Mouse (Mus musculus) brain, adult 2 months (tissue): ENCODE measurements around the gene Scpep1.

Experiments used
- DNase-seq: peaks from one replicate; pipeline ENCODE4 v3.0.0; 2011; ENCODE audit warnings: low read depth, low spot score

Scpep1 gene

DNA sequence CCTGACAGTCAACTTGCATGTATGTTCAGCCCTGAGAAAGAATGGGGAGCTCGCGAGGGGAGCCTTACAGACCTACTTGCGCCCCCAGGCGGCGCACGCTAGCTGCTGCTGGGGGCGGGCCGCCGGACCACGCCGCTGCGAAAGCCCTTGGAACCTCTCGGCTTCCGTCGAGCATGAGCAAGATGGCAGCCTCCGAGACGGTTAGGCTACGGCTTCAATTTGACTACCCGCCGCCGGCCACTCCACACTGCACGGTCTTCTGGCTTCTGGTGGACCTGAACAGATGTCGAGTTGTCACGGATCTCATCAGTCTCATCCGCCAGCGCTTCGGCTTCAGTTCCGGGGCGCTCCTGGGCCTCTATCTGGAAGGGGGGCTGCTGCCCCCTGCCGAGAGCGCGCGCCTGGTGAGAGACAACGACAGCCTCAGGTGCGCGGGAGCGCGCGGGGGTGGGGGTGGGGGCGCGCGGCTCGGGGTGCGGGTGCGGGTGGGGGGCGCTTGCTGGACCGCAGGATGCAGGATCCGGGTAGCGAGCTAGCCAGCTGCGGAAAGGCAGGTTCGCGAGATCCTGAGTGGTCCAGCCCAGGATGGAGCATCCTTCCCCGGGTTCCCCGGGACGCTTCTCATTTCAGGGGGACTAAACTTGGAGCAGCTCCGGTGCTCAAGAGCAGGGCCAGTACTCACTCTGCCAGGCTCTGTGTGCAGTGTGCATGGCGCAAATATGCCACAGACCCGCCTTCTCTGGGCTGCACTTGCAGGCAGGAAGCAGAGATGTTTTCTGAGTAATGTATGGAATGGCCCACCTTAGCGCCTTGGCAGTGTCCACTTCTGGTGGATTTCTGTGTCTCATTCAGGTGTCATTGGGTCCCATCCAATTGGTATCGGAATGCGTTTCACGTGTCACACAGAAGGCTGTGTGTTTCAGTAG lies 18.8 kb upstream of the Scpep1 start:
- peak; percentile 98 for DNase-seq

DNA sequence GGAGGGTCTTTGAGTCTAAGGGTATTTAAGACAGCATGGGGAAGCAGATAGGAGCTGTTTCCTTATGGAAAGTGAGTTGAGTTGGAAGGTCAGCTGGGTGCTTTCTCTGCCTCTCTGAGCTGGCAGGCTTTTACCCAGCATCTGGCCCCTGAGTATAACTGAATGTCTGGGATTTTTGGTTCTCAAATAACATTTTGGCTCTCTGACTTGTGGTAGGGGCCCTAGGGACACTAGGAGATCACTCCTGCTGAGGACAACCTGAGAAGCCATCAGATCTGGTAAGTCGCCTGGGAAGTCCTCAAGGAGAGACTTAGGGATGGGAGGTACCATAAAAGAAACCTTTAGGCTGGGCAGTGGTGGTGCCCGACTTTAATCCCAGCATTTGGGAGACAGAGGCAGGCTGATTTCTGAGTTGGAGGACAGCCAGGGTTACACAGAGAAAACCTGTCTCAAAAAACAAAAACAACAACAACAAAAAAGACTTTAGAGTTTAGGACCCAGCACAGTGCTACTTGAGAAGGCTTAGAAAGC lies 15.0 kb upstream of the Scpep1 start, which contains the start of gene Coil:
Gene Coil (plus strand): TSS at position 51 of the 531 bp plus-strand sequence.
- no peak for DNase-seq

DNA sequence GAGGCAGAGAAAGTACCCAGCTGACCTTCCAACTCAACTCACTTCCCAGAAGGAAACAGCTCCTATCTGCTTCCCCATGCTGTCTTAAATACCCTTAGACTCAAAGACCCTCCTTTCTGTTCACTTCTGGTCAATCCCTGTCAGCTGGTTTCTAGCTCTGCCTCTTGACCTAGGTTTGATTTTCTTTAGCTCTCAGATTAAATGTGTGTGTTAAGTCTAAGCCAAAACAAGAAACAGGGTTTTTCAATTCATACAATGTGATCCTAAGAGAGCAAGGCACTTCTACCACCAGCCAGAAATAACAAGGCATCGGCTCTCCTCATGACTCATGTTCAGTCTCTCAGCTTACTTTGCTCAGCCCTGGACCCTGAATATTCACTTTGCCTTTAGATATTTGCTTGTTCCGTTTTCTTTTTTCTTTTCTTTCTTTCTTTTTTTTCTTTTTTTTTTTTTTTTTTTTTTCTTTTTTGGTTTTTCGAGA lies 11.7 kb upstream of the Scpep1 start, which contains the start of gene Elobl:
Gene Elobl (minus strand): TSS at position 51 of the 481 bp plus-strand sequence.
- no peak for DNase-seq

DNA sequence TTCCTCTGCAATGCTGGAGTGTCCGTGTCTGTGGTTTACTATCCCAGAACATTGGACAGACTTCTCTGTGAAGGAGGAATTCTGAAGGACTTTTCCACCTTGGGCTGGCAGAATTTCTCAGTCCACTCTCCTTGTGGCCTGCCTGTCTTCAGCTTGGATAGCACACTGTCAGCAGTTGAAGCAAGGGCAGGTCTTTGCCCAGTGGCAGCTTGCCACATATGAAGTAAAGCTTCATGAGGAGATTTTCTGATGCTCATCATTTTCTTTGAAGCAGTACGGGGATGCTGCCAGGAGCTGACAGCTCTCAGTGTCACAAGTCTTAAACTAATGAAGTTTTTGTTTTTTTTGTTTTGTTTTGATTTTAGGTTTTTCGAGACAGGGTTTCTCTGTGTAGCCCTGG lies 3.6 kb upstream of the Scpep1 start:
- no peak for DNase-seq

DNA sequence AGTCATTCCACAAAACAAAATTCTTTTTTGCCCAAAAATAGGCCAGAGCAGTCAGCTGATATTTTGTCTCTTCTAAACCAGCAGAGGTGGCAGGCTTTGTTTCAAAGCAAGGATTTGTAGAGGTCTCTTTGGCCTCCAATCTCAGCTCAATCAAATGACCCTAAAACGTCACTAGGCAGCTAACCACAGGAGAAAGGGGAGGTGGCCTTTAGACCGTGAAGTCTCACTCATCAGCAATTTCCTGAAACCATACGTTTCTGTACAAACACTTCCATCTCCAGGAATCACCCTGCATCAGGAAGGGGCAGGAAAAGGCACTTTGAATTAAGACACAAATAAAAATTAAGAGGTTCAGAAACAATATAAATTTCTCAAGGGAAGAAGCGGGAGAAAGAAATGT lies 462 bp downstream of the Scpep1 start:
- peak; percentile 62 for DNase-seq

DNA sequence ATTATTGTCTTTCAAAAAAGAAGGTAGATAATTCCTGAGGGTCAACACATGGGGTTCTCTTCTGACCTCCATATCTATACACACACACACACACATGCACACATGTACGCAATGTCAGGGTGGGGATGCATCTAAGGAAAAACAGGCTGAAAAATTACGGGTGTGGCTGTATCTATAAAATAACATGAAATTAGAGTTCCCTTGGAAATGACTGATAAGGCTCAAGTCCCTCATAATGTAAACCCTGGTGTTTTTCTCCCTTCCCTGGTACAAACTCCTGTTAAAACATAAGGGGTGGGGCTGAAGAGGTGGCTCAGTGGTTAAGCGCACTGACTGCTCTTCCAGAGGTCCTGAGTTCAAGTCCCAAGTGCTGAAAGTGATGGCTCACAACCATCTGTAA lies 1.7 kb downstream of the Scpep1 start:
- no peak for DNase-seq

DNA sequence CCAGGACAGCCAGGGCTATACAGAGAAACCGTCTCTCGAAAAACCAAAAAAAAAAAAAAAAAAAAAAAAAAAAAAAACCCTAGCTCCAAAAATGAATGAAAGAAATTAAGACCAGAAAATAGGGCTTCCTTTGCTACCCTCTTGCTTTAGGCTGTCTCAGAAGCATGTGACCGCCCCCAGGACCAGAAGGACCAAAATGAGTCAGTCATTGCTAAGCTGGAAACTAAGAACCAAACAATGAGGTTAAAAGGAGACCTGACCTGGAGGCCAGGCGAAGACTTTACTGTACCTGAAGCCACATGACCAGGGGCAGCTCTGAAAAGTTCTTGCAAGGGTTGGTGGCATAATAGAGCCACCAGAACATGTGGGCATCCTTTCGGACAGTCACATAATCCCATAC lies 3.1 kb downstream of the Scpep1 start:
- no peak for DNase-seq

DNA sequence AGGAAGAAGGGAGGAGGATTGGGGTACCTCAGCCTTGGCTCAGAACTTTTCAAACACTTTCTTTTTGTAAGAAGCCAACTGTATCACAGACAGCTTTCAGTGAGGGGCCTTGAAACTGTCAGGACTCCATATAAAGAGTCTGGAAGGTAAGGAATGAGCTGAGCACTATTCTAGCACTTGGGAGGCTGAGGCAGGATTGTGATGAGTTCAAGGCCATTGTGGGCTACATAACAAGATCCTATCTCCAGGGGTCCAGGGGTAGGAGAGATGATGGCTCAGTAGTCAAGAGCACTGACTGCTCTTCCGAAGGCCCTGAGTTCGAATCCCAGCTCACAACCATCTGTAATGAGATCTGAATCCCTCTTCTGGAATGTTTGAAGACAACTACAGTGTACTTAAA lies 3.7 kb downstream of the Scpep1 start:
- DNase-seq = no peak

DNA sequence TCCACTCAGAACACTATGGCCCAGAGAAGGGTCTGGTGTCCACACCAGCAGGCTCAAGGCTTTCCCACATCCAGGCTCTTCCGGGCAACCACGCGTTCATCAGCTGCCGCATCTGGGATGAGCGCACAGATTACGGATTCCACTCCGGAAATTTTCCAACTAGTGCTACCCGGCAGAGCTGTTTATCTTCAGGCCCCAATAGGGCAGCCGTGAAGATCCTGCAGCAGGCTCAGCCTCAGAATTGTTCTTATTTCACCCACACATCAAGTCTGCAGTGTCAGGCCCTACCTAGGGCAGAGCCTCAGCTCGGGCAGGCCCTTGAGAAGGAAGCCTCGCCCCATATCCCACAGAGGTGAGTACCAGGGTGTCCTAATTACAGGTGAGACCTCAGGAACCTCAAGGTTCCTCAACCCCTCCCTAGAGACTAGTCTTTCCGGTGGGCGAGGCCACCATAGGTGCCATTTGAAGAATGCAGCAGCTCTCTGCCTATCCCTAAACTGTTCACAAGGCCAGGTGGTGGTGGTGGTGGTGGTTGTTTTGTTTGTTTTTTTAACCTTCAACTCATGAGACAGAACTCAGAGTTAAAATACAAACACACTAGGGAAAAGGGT lies 4.5 kb downstream of the Scpep1 start:
- no peak for DNase-seq

DNA sequence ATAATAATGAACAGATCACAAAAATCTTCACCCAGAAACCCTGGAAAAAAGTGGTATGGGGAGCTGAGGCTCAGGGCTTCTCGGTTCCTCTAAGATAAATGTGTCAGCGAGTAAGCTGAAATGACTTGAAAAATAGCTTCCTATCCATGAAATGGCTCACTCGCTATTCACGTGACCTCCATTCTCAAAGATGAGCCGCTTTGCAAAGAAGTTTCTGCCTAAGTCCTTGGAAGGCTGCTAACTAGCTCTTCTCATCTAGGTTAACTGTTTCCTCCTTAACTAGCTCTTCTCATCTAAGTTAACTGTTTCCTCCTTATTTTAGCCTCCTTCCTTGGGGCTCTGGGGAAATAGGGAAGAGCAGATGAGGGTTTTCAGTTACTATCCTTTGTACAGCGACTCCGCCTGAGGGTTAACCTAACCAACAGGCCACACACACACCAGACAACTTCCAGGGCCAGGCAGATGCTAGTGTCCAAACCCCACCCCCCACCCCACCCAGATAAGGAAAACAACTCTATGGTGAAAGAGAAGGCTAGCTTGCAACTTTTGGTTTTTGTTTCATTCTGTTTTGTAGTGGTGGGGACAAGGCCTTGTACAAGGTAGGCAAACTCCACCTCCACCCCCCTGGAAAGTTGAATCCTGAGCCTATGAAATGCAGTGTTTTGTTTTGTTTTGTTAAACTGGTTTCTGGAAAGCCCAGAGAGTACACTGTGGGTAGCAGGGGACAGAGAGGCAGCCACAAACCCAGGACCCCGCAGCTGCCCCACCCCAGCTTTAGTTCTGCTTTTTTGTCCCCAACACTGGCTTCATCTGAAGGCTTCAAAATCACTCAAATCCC lies 5.2 kb downstream of the Scpep1 start:
- DNase-seq = no peak

DNA sequence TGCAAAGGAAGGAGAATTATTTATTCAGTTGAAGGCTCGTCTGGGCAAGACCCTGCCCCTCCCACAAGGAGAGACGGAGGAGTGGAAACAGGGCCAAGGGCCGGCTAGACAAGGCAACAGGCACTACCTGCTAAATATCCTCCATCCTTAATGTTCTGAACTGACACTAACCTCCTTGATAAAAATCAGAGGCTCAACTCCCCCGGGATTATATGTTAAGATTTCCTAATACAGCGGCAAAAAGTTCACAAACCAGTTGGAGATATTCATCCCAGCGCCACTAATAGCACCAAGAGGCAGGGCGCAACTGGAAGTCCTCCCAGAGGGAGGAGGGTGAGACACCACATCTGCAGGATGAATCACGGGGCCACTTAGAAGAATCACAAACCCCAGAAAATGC lies 6.4 kb downstream of the Scpep1 start:
- no peak for DNase-seq

DNA sequence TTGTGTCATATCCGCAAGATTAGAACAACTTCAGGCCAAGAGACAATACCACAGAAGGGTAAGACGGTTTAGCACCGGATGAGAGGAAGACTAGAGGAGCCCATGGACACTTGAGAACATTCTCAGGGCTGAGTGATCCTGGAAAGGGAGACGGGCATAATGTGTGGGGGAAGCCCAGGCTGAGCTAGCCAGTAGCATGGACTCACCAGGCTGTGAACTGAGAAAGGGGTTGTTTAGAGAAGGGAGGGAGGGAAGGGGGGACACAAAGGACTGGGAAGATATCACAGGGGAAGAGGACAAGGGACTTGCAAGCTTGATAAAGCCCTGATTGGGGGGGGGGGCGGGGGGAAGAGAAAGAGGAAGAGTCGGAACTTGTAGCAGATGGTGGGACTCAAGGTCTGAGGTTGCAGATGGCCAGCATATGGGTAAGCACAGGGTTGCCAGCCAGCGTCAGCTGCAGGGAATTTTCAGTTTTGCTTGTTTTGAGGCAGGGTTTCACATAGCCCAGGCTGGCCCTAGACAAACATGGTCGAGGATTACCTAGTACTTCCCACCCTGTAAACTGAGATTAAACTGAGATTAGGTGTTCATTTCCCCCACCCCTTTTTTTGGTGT lies 9.2 kb downstream of the Scpep1 start:
- DNase-seq = peak; percentile 84

DNA sequence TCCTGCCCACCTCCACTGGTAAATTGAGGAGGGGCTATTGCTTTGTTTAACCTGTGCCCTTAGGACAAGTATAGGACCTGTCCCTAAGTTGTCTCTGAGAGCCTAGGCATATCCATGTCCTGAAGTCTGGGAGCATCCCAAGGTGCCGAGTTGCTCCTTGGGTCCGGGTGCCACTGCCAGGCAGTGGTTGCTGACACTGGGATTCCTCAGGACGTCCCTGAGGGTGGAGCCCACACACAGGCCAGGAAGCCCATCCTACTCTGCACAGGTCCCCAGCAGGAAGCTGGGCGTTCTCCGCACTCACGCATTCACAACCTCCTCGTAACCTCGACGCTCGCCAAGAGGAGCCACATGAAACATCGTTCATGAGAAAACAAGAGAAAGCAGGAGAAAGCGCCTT lies 13.8 kb downstream of the Scpep1 start:
- no peak for DNase-seq

DNA sequence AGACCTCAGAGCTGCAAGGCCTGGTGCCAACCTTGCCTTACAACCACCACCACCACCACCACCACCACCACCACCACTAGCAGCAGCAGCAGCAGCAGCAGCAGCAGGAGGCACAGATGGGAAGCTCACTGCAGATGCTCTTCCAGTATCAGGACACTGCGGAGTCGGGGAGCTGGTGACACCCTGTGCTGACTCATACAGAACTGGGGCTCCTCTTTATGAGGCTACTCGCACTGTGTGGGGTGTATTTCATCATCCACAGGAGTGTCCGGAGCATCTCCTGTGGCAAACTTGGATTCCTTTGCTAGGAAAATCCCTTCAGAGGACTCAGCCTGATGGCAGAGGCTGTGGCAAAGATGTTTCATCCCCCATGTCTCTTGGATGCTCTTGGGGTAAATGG lies 15.6 kb downstream of the Scpep1 start:
- peak; percentile 84 for DNase-seq

DNA sequence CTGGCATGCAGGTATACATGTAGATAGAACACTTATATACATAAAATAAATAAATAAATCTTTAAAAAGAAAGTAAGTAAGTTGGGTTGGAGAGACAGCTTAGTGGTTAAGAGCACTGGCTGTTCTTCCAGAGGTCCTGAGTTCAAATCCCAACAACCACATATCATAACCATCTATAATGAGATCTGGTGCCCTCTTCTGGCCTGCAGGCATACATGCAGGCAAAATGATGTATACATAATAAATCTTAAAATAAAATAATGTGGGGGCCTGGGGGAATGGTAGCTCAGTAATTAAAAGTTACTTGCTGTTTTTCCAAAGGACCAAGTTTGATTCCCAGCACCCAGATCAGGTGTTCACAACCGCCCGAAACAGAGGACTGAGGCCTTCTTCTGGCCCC lies 16.5 kb downstream of the Scpep1 start:
- DNase-seq = no peak

DNA sequence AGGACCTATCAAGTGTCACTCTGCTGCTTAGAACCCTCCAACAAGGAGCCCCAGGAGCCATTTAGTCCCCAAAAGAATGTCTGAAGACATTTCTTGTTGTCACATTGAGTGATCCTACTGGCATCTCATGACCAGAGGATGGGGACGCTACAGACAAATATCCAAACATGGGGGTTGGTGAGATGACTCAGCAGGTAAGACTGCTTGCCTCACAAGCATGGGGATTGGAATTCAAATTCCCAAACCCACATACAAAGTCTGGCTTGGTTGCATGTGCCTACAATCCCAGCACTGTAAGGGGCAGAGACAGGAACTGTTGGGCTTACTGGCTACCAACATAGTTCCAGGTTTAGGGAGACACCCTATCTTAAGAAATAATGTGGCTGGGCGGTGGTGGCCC lies 17.4 kb downstream of the Scpep1 start:
- no peak for DNase-seq

DNA sequence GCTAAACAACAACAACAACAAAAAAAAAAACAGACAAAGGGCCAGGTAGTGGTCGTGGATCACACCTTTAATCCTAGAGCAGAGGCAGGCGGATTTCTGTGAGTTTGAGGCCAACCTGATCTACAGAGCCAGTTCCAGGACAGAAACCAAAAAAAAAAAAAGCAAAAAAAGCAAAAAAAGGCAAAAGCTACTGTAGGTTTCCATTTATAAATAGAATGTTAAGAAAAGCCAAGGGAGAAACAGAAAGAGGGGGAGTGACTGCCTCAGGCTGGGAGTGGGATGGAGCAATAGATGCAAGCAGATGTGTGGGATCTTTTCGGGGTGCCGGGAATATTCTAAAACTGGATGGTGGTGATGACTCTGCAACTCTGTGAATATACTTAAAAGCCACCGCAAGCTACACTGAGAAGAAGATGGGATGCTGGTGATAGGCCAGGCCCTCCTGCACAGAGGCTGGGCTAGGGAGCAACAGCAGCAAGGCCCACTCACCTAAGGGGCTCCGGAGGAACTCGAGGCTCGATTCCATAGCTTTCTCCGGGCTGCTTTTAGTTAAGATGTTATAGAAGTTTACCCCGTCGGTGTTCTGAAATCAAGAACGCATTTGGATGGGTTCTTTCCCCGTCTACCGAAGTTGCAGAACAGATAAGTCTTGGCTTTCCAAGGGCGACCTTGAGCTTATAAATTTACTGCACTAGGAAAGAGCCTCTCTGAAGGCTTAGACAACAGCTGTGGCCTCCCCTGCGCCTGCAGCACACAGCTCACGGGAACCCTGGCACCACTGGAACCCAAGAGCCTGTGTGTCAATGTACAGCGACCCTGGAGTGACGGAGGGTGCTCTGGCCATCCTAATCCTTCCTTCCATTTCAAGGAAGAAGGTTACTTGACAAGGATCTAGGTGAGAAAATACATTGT lies 20.9 kb downstream of the Scpep1 start:
- DNase-seq = peak; percentile 88

DNA sequence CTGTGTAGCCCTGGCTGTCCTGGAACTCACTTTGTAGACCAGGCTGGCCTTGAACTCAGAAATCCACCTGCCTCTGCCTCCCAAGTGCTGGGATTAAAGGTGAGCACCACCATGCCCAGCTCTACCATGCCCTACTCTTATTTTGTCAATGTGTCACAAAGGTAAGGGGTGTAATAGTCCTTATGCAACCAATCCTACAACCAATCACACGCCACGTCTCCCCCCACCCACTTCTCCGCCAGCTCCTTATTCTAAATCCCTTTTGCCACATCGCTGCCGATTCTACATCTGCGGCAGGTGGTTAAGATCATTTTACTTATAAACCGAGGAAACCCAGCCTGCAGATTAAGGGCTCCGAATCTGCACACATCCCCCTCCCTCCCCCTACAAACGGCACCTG lies 22.2 kb downstream of the Scpep1 start:
- DNase-seq = no peak

DNA sequence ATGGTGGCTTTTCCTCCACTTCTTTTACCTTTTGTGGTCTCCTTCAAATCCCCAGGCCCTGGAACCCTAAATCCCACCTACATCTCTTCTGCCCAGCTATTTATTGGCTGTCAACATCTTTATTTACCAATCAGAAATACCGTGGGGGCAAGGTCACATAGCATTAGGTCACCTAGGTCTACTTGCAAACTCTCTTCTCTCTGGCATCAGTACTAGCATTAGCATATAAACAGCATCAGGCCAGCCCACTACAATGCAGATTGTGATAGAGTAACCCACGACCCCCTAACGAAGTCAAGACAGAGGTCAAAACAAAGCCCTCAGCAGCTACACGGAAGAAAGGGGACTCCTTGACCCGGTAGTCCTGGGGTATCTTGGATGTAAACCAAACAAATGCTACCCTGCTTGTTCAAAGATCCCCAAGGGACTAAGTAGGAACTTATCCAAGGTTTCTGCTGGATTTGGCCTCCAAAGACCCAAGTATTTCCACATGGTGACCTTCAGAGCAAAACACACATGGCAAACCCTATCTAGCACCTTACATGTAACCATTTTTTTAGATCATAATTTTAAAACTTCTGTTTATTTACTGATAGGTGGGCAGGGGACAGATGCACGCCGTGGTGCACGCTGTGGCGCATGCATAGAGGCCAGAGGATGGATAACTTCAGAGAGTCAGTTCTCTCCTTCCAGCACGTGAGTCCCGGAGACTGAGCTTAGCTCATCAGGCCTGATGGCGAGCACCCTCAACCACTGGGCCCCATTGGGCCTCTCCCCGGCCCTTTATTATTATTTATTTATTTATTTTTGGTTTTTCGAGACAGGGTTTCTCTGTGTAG lies 23.4 kb downstream of the Scpep1 start:
- no peak for DNase-seq
